16 mouse cellular contexts compared by ENCODE assay signal in the genomic region with DNA sequence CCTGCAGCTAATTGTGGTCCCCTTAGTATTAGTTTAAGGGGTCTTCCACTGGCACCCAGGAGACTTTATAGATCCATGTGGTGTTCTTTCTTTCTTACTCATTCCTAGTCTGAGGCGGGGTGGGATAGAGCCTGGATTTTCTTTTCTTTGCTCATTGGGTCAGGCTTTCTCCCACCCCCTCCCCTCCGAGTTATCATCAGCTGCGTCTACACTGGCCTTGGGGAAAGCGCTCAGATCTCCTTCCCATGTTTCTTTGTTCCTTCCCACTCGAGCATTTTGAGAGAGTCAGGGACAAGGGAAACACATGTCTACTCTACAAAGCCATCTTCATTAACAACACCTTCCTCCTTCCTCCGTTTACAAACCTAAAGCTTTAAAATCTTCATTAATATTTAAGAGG. TPM values are rescaled to one million over a fixed set of nuclear protein-coding genes. Genes with fewer than 3 reads are reported as not detected.
A peak's percentile ranks its signal among the peaks of the same experiment; 100 is the strongest.
DNase-seq lines count a peak whose midpoint lies in the region; ATAC-seq and TF ChIP-seq lines count a peak whose summit lies in the region.
"Had no signal": no experiment of that assay in that cellular context is flagged by ENCODE, and none has a peak within 500 bp of the region (broad histone marks: within the 10 kb centered on the region; RNA-seq: fewer than 3 reads in every experiment).

No protein-coding gene starts in this region.

- TF ChIP-seq EP300 in stomach, postnatal 0 days (optimal IDR thresholded peaks at IDR 0.05): no peak

- 10% methylated on average over 6 of the region's 6 CpGs for WGBS in lung, embryonic 15.5 days
- 35% methylated on average over 6 of the region's 6 CpGs for WGBS in intestine, embryonic 15.5 days
- WGBS in stomach, postnatal 0 days: 30% methylated on average over 6 of the region's 6 CpGs

- peak overlapping the region; percentile 80 for H3K4me2 ChIP-seq in lung, embryonic 15.5 days
- peak overlapping the region; percentile 72 for H3K4me2 ChIP-seq in intestine, embryonic 15.5 days (replicated peaks)
- 0 out of 2 replicates have a peak overlapping the region, but pooled peaks have one; percentile 2 for H3K4me2 ChIP-seq in stomach, postnatal 0 days (replicated peaks; ENCODE audit: low read depth)

- peak overlapping the region; percentile 10 for H3K9ac ChIP-seq in lung, embryonic 15.5 days
- H3K9ac ChIP-seq in intestine, embryonic 15.5 days: 0 out of 2 replicates have a peak overlapping the region, but pooled peaks have one; percentile 10
- peak overlapping the region; percentile 23; the same call in 1 of the 2 replicates for H3K9ac ChIP-seq in stomach, postnatal 0 days (ENCODE audit: low read length)

- peak overlapping the region; percentile 99 for H3K27ac ChIP-seq in lung, embryonic 15.5 days
- peak overlapping the region; percentile 32; the same call in 1 of the 2 replicates for H3K27ac ChIP-seq in intestine, embryonic 15.5 days
- peak overlapping the region; percentile 53 for H3K27ac ChIP-seq in stomach, postnatal 0 days (replicated peaks)
- H3K27ac ChIP-seq in left cerebral cortex, adult 2 months: no peak overlapping the region
- H3K27ac ChIP-seq: macrophage had no signal

- peaks cover 44% of the 10 kb centered on the region for H3K4me1 ChIP-seq in lung, embryonic 15.5 days
- H3K4me1 ChIP-seq in intestine, embryonic 15.5 days (replicated peaks): peaks cover 85% of the 10 kb centered on the region
- H3K4me1 ChIP-seq in stomach, postnatal 0 days (replicated peaks; ENCODE audit: control insufficient read depth, insufficient read depth): peaks cover 14% of the 10 kb centered on the region

- H3K36me3 ChIP-seq in lung, embryonic 15.5 days: no peaks in the 10 kb centered on the region
- H3K36me3 ChIP-seq in intestine, embryonic 15.5 days: no peaks in the 10 kb centered on the region
- H3K36me3 ChIP-seq in stomach, postnatal 0 days (ENCODE audit: control insufficient read depth, insufficient read depth, low read length): no peaks in the 10 kb centered on the region

- intact Hi-C loops in left cerebral cortex, adult 2 months (cut with DNase I): no loop called here

- no peak for ATAC-seq in lung, embryonic 15.5 days (ENCODE audit: borderline replicate concordance, extremely low read depth, low FRiP score, low TSS enrichment)
- ATAC-seq in intestine, embryonic 15.5 days: no peak
- ATAC-seq in stomach, postnatal 0 days (ENCODE audit: low FRiP score, low TSS enrichment): no peak
- ATAC-seq: Patski had no signal

- peak overlapping the region; percentile 48 for H3K4me3 ChIP-seq in lung, embryonic 15.5 days
- H3K4me3 ChIP-seq in intestine, embryonic 15.5 days (replicated peaks): no peak overlapping the region
- no peak overlapping the region for H3K4me3 ChIP-seq in stomach, postnatal 0 days (ENCODE audit: low read depth, low read length)
- no peak overlapping the region for H3K4me3 ChIP-seq in left cerebral cortex, adult 2 months

- DNase-seq in adrenal gland, adult (ENCODE audit: inconsistent age in 2 of 2, low spot score in 1 of 2): peak; percentile 56 to 86
- no peak for DNase-seq in adrenal gland, adult 18-20 months (ENCODE audit: low spot score in 2 of 2)
- DNase-seq in lung, postnatal 25 days (ENCODE audit: low spot score): no peak
- no peak for DNase-seq in stomach, postnatal 0 days (ENCODE audit: low spot score)
- no peak for DNase-seq in urinary bladder, adult 2 months (ENCODE audit: low spot score)
- DNase-seq in left cerebral cortex, adult 2 months (ENCODE audit: extremely low spot score in 1 of 2, low spot score in 2 of 2): no peak
- DNase-seq: cerebellum, adult 11-12 months; thymus, postnatal 4 days had no signal

- TF ChIP-seq CTCF in stomach, postnatal 0 days (IDR thresholded peaks at IDR 0.05; ENCODE audit: low read depth): no peak
- no peak for TF ChIP-seq CTCF in left cerebral cortex, adult 2 months (IDR thresholded peaks at IDR 0.05)

- no peaks in the 10 kb centered on the region for H3K9me3 ChIP-seq in lung, embryonic 15.5 days
- H3K9me3 ChIP-seq in intestine, embryonic 15.5 days: no peaks in the 10 kb centered on the region
- H3K9me3 ChIP-seq in stomach, postnatal 0 days (ENCODE audit: control insufficient read depth, low read length): no peaks in the 10 kb centered on the region

- H3K27me3 ChIP-seq in lung, embryonic 15.5 days: peaks cover 72% of the 10 kb centered on the region
- H3K27me3 ChIP-seq in intestine, embryonic 15.5 days (replicated peaks): peaks cover 1% of the 10 kb centered on the region; the same call in 1 of the 2 replicates
- no peaks in the 10 kb centered on the region for H3K27me3 ChIP-seq in stomach, postnatal 0 days (ENCODE audit: control insufficient read depth, insufficient read depth, low read length)
- H3K27me3 ChIP-seq: Patski had no signal

RNA-seq across cellular contexts. Expression of a gene that starts 13.3 kb away (rescaled TPM):
- total RNA-seq in adrenal gland, adult 18-20 months (2021): 10 to 100 TPM; 17.1 to 21.5 TPM
- 36.9 and 39.2 TPM in 2 replicates for polyA plus RNA-seq in lung, embryonic 15.5 days (2015; fragmentation: Nextera tagmentation; extraction: Ambion mirVana)
- 17.7 and 19.8 TPM in 2 replicates for polyA plus RNA-seq in intestine, embryonic 15.5 days (2015; fragmentation: Nextera tagmentation; extraction: Ambion mirVana)
- polyA plus RNA-seq in stomach, postnatal 0 days (2015; fragmentation: Nextera tagmentation; extraction: Ambion mirVana): 12.2 and 13.4 TPM in 2 replicates
- 14.3 and 18.1 TPM in 2 replicates for polyA plus RNA-seq in urinary bladder, adult 2 months (2012; rRNA removed)
- total RNA-seq in left cerebral cortex, adult 2 months (2021): not detected
- polyA plus RNA-seq: macrophage; midbrain, postnatal 0 days had no signal

RNA-seq across cellular contexts. Expression of a gene that starts 13.9 kb away (rescaled TPM):
- total RNA-seq in adrenal gland, adult 18-20 months (2021): 10 to 100 TPM; 17.2 to 20.7 TPM
- polyA plus RNA-seq in lung, embryonic 15.5 days (2015; fragmentation: Nextera tagmentation; extraction: Ambion mirVana): 3.0 and 3.8 TPM in 2 replicates
- polyA plus RNA-seq in intestine, embryonic 15.5 days (2015; fragmentation: Nextera tagmentation; extraction: Ambion mirVana): 1.8 and 2.7 TPM in 2 replicates
- 0.94 and 0.97 TPM in 2 replicates for polyA plus RNA-seq in stomach, postnatal 0 days (2015; fragmentation: Nextera tagmentation; extraction: Ambion mirVana)
- 11.4 and 11.8 TPM in 2 replicates for polyA plus RNA-seq in urinary bladder, adult 2 months (2012; rRNA removed)
- not detected for total RNA-seq in left cerebral cortex, adult 2 months (2021)
- polyA plus RNA-seq: midbrain, postnatal 0 days had no signal

RNA-seq across cellular contexts. Expression of a gene that starts 19.0 kb away (rescaled TPM):
- total RNA-seq in adrenal gland, adult 18-20 months (2021): 10 to 100 TPM; 16.3 to 22.1 TPM
- 4.3 and 4.4 TPM in 2 replicates for polyA plus RNA-seq in lung, embryonic 15.5 days (2015; fragmentation: Nextera tagmentation; extraction: Ambion mirVana)
- polyA plus RNA-seq in intestine, embryonic 15.5 days (2015; fragmentation: Nextera tagmentation; extraction: Ambion mirVana): 2.8 and 3.2 TPM in 2 replicates
- polyA plus RNA-seq in stomach, postnatal 0 days (2015; fragmentation: Nextera tagmentation; extraction: Ambion mirVana): 1.2 and 1.6 TPM in 2 replicates
- polyA plus RNA-seq in urinary bladder, adult 2 months (2012; rRNA removed): 6.8 and 7.6 TPM in 2 replicates
- not detected for total RNA-seq in left cerebral cortex, adult 2 months (2021)
- polyA plus RNA-seq: midbrain, postnatal 0 days had no signal

RNA-seq across cellular contexts. Expression of a gene that starts 28.5 kb away (rescaled TPM):
- total RNA-seq in adrenal gland, adult 18-20 months (2021): not detected
- 0.14 TPM in 1 of 2 replicates, not detected in the other for polyA plus RNA-seq in lung, embryonic 15.5 days (2015; fragmentation: Nextera tagmentation; extraction: Ambion mirVana)
- polyA plus RNA-seq in intestine, embryonic 15.5 days (2015; fragmentation: Nextera tagmentation; extraction: Ambion mirVana): 0.30 TPM in 1 of 2 replicates, not detected in the other
- polyA plus RNA-seq in stomach, postnatal 0 days (2015; fragmentation: Nextera tagmentation; extraction: Ambion mirVana): 0.06 TPM in 1 of 2 replicates, not detected in the other
- 0.16 and 0.17 TPM in 2 replicates for polyA plus RNA-seq in urinary bladder, adult 2 months (2012; rRNA removed)
- not detected for total RNA-seq in left cerebral cortex, adult 2 months (2021)
- total RNA-seq: granulocyte monocyte progenitor cell, adult 5-6 weeks; liver, adult 2 months; midbrain, postnatal 0 days had no signal
- polyA plus RNA-seq: heart, postnatal 0 days; liver, adult 2 months; macrophage; midbrain, postnatal 0 days; Patski had no signal

RNA-seq across cellular contexts. Expression of a gene that starts 33.9 kb away (rescaled TPM):
- total RNA-seq in adrenal gland, adult 18-20 months (2021): 10 to 100 TPM; 11.6 to 27.3 TPM
- polyA plus RNA-seq in lung, embryonic 15.5 days (2015; fragmentation: Nextera tagmentation; extraction: Ambion mirVana): 46.1 and 54.1 TPM in 2 replicates
- polyA plus RNA-seq in intestine, embryonic 15.5 days (2015; fragmentation: Nextera tagmentation; extraction: Ambion mirVana): 27.2 and 31.3 TPM in 2 replicates
- polyA plus RNA-seq in stomach, postnatal 0 days (2015; fragmentation: Nextera tagmentation; extraction: Ambion mirVana): 7.5 and 8.2 TPM in 2 replicates
- polyA plus RNA-seq in urinary bladder, adult 2 months (2012; rRNA removed): 5.8 and 7.4 TPM in 2 replicates
- total RNA-seq in left cerebral cortex, adult 2 months (2021): not detected
- polyA plus RNA-seq: macrophage; midbrain, postnatal 0 days had no signal

Comparison
In these comparisons a context has a peak if more than half of its experiments do, and no peak if none do; other contexts are left out.
1. DNase-seq: peak in adrenal gland, adult (2 of 2); none in adrenal gland, adult 18-20 months (0 of 2), lung, postnatal 25 days (single experiment), stomach, postnatal 0 days (single experiment), urinary bladder, adult 2 months (single experiment) and left cerebral cortex, adult 2 months (0 of 2).
2. H3K4me2 ChIP-seq: peak in every context shown above with its lines; median percentile 80 in lung, embryonic 15.5 days; 72 in intestine, embryonic 15.5 days; 2 in stomach, postnatal 0 days.
3. Peak in every context shown above with its lines, with median percentiles within 50 percentile points of each other: H3K9ac ChIP-seq.